Mouse (Mus musculus) heart, postnatal 0 days (tissue): ENCODE data around the gene Gys1. TPM values are rescaled to one million over a fixed set of nuclear protein-coding genes. Genes with fewer than 3 reads are reported as not detected.
"Not testable (repeated sequence)": the region's sequence is repeated elsewhere in the genome, so short reads cannot be mapped to it uniquely, and the experiment has no call there.

Source experiments
- ATAC-seq: fragments of 200-750 bp; cut with Nextera tagmentation; 2 replicates; pipeline ENCODE4 v1.8.0; 2017; ENCODE audit warnings: low read depth, moderate number of reproducible peaks, moderate library complexity; ENCODE audit not compliant: insufficient read depth
- DNase-seq: peaks from one replicate; pipeline ENCODE4 v3.0.0-alpha.2; 2016; ENCODE audit warnings: low spot score
- H3K27ac ChIP-seq: fragments of 300-500 bp; sonication (generic); 2 replicates; pipeline ENCODE4 v1.5.1; 2014; ENCODE audit warnings: low read depth, mild to moderate bottlenecking
- H3K27me3 ChIP-seq: fragments of 300-500 bp; sonication (generic); 2 replicates; pipeline ENCODE4 v1.6.1; 2014; ENCODE audit warnings: low read length, mixed read lengths; ENCODE audit not compliant: control insufficient read depth, insufficient read depth
- H3K36me3 ChIP-seq: fragments of 300-500 bp; sonication (generic); replicated peaks from 2 replicates; pipeline ENCODE4 v1.6.1; 2014; ENCODE audit warnings: low read length, mixed read lengths; ENCODE audit not compliant: control insufficient read depth, insufficient read depth
- H3K4me1 ChIP-seq: fragments of 300-500 bp; sonication (generic); 2 replicates; pipeline ENCODE4 v1.6.1; 2014; ENCODE audit warnings: antibody characterized with exemption; ENCODE audit not compliant: control insufficient read depth, insufficient read depth
- H3K4me2 ChIP-seq: fragments of 300-500 bp; sonication (generic); 2 replicates; pipeline ENCODE4 v1.6.1; 2014; ENCODE audit warnings: low read depth, mild to moderate bottlenecking, low read length, moderate library complexity
- H3K4me3 ChIP-seq: fragments of 300-500 bp; sonication (generic); 2 replicates; pipeline ENCODE4 v1.5.1; 2014; ENCODE audit warnings: low read depth, low read length
- H3K9ac ChIP-seq: fragments of 300-500 bp; sonication (generic); replicated peaks from 2 replicates; pipeline ENCODE4 v1.6.1; 2014; ENCODE audit warnings: low read depth, low read length, mixed read lengths
- H3K9me3 ChIP-seq: fragments of 300-500 bp; sonication (generic); replicated peaks from 2 replicates; pipeline ENCODE4 v1.6.1; 2016; ENCODE audit warnings: low read length; ENCODE audit not compliant: control insufficient read depth
- CTCF ChIP-seq: IDR thresholded peaks from 2 replicates; pipeline ENCODE4 v1.5.1; 2016; ENCODE audit warnings: antibody characterized with exemption, control low read depth, low read depth
- EP300 ChIP-seq: IDR thresholded peaks from 2 replicates; pipeline ENCODE4 v1.6.1; 2016; ENCODE audit warnings: antibody characterized with exemption, low read depth
- WGBS: fragments of 180-500 bp; shearing (Covaris S2); extraction: QIAGEN DNeasy Blood & Tissue Kit; methylation state at CpG from one replicate; pipeline ENCODE4 v1.1.7; 2014; 5-methylcytosine and 5-hydroxymethylcytosine counted together
- polyA plus RNA-seq: library from polyadenylated mRNA; unstranded; fragments of >200 nt; fragmentation: Nextera tagmentation; extraction: Ambion mirVana; gene quantifications from 2 replicates; pipeline ENCODE4 v1.2.1, GENCODE M21; 2015
- total RNA-seq: library from RNA; depleted of rRNA; stranded (reverse); fragments of >200 nt; gene quantifications from 2 replicates; pipeline ENCODE4 v1.2.3, GENCODE M21; 2014; ENCODE audit warnings: low replicate concordance

Gene Gys1
- total and polyA plus RNA-seq, 2 experiments from 2014 or later = 70.4 to 123 TPM

DNA sequence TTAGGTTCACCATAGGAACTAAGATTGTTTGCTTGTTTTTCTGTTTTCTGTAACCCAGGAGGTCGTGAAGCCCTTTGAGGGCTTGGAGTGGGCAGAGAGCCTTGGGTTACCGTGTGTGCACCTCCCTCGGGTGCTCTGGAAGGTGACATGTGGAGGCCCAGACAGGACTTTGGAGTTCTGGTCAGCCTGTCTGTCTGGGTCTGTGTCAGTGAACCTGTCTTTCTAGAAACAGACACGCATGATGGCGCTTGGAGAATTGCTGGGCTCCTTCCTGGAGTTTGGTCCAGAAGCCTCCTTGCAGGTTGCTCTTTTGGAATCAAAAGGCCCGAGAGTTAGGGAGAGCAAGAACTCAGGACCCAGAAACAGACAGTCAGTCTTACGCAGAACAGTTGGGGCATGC, 25.7 kb downstream of the Gys1 start:
- WGBS = 67% methylated on average over 7 of the region's 7 CpGs
- H3K4me1 ChIP-seq = peaks cover 21% of the 10 kb centered on the region
- H3K9ac ChIP-seq = no peak overlapping the region; the same call in 1 of the 2 replicates
- peaks cover 49% of the 10 kb centered on the region for H3K36me3 ChIP-seq
- DNase-seq = no peak
- TF ChIP-seq EP300 (no peak), CTCF (no peak)
- H3K27ac ChIP-seq = peak overlapping the region; percentile 87
- peak overlapping the region; percentile 74 for H3K4me3 ChIP-seq
- peak overlapping the region; percentile 64 for H3K4me2 ChIP-seq
- no peaks in the 10 kb centered on the region for H3K9me3 ChIP-seq
- no peaks in the 10 kb centered on the region for H3K27me3 ChIP-seq
- no peak for ATAC-seq

DNA sequence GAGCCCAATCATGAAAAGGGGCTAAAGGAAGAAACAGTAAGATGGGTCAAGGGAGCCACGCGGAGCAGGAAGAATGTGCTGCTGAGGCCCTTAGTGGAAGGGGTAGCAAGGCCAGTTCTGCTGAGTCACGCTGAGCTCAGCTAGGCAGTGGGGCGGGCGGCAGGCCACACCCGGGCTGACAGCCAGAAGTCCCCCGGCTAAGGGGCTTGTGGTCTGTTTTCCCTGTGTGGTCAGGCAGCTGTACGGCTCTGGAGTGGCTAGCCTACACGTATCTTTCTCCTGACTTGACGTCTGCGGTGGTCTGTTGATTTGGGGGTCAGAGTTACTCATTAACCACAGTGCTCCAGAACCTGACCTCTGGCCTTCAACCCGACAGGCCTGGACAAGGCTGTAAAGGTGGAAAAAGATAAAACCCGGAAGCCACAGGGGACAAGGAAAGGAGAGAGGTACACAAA, 26.2 kb downstream of the Gys1 start:
- Histone ChIP-seq H3K27me3 (no peaks in the 10 kb centered on the region), H3K36me3 (peaks cover 45% of the 10 kb centered on the region), H3K4me3 (no peak overlapping the region), H3K4me1 (peaks cover 24% of the 10 kb centered on the region), H3K9me3 (no peaks in the 10 kb centered on the region), H3K9ac (no peak overlapping the region), H3K27ac (peak overlapping the region; percentile 87), H3K4me2 (no peak overlapping the region)
- ATAC-seq (peak; percentile 6; the same call in 1 of the 2 replicates), DNase-seq (peak; percentile 54)
- TF ChIP-seq CTCF (no peak), EP300 (0 out of 2 replicates have a peak, but pooled peaks have one; percentile 46)
- WGBS = 10% methylated on average over 13 of the region's 13 CpGs

DNA sequence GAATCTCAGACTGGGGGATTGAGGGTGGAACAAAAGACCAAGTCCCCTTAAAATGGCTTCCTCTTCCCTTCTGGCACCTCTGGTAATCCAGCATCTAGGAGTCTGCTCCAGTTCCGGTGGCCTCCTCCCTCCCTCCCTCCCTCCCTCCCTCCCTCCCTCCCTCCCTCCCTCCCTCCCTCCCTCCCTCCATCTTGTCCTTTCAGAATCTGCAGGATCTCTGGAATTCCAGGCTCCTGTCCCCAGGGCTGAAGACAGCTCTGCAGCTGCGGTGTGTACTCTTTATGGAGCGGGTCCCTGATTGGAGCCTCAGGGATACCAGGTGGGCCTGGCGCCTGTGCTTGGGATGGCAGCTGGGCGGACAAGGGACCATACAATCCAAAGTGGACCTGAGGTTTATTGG, 26.7 kb downstream of the Gys1 start:
- no peak for TF ChIP-seq EP300
- TF ChIP-seq CTCF = no peak
- H3K4me1 ChIP-seq = peaks cover 29% of the 10 kb centered on the region

DNA sequence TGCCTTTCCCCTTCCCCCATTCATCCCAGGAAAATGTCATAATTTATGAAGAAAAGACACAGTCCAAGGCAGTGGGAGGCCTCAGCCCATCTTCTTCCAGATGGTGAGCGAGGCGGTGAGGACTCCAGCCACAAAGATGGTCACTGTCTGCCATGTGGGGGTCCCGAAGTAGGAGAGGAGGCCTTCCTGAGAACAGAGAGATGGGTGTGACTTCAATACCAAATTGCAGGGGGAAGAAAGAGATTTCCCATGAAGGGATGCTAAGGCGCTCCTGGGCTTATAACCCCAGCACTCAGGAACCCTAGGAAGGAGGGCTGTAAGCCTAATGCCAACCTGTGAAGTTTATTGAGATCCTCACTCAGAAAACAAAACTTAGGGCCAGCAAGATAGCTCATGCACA, 27.1 kb downstream of the Gys1 start:
- Histone ChIP-seq H3K4me2 (no peak overlapping the region), H3K4me3 (no peak overlapping the region), H3K9ac (no peak overlapping the region), H3K36me3 (peaks cover 43% of the 10 kb centered on the region), H3K27ac (0 out of 2 replicates have a peak overlapping the region, but pooled peaks have one; percentile 26), H3K27me3 (no peaks in the 10 kb centered on the region), H3K4me1 (peaks cover 29% of the 10 kb centered on the region), H3K9me3 (no peaks in the 10 kb centered on the region)
- DNase-seq (no peak), ATAC-seq (no peak)
- no peak for TF ChIP-seq CTCF
- TF ChIP-seq EP300 = no peak
- 89% methylated on average over 4 of the region's 4 CpGs for WGBS

More for the DNA sequence above, 26.7 kb downstream of the Gys1 start:
- Histone ChIP-seq H3K36me3 (peaks cover 45% of the 10 kb centered on the region), H3K9me3 (no peaks in the 10 kb centered on the region), H3K27me3 (no peaks in the 10 kb centered on the region), H3K9ac (no peak overlapping the region), H3K4me3 (no peak overlapping the region), H3K4me2 (no peak overlapping the region), H3K27ac (peak overlapping the region; percentile 87)
- DNase-seq (no peak), ATAC-seq (no peak)
- WGBS = 83% methylated on average over 4 of the region's 5 CpGs

DNA sequence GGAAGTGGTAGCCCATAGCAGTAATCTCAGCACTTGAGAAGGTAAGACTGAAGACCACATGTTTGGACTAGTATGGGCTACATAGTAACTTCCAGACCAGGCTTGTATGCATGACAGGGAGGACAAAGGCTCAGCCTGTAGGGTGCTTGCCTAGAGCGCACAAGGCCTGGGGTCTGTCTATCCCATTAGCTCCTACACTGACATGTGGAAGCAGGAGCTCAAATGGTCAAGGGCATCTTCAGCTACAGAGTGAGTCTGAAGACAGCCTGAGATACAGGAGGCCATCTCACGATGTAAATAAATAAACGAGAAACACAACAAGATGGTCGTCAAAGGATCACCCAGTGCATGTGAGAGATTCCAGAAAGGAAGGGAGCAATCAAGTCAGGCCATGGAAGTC, 27.7 kb downstream of the Gys1 start:
- no peak overlapping the region for H3K27ac ChIP-seq
- TF ChIP-seq EP300 = no peak
- TF ChIP-seq CTCF = no peak
- peaks cover 37% of the 10 kb centered on the region for H3K36me3 ChIP-seq
- H3K9me3 ChIP-seq = no peaks in the 10 kb centered on the region
- WGBS = 83% methylated on average over 4 of the region's 4 CpGs
- H3K4me2 ChIP-seq = no peak overlapping the region
- no peak overlapping the region for H3K9ac ChIP-seq
- no peaks in the 10 kb centered on the region for H3K27me3 ChIP-seq
- DNase-seq (no peak), ATAC-seq (no peak)
- peaks cover 30% of the 10 kb centered on the region for H3K4me1 ChIP-seq
- no peak overlapping the region for H3K4me3 ChIP-seq

DNA sequence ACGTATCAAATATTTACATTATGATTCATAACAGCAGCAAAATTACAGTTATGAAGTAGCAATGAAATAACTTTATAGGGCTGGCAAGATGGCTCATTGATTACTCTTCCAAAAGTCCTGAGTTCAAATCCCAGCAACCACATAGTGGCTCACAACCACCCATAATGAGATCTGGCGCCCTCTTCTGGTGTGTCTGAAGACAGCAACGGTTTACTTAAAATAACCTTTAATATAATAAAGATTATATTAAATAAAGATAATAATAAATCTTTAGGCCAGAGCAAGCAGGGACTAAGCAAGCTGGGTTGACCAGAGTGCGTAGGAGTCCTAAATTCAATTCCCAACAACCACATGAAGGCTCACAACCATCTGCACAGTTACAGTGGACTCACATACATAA, 28.2 kb downstream of the Gys1 start:
- 77% methylated on average over 4 of the region's 4 CpGs for whole genome bisulfite sequencing

More for the DNA sequence above, 28.2 kb downstream of the Gys1 start:
- peaks cover 32% of the 10 kb centered on the region for H3K36me3 ChIP-seq
- not testable (repeated sequence) for DNase-seq, ATAC-seq, H3K9me3 ChIP-seq, H3K27ac ChIP-seq, H3K9ac ChIP-seq, H3K27me3 ChIP-seq, H3K4me3 ChIP-seq, H3K4me2 ChIP-seq
- H3K4me1 ChIP-seq = peaks cover 27% of the 10 kb centered on the region
